Mouse (Mus musculus) brown adipose tissue, adult 24 weeks (tissue): Measurements from ENCODE around the gene Cct5. TPM values are rescaled to one million over a fixed set of nuclear protein-coding genes. Genes with fewer than 3 reads are reported as not detected.

ENCODE experiments used
- H3K27ac ChIP-seq: fragments of 200-500 bp; replicated peaks from 2 replicates; pipeline ENCODE4 v1.5.1; 2012; ENCODE audit warnings: low read depth, mild to moderate bottlenecking, low read length
- H3K4me1 ChIP-seq: fragments of 200-500 bp; 2 replicates; pipeline ENCODE4 v1.6.1; 2012; ENCODE audit warnings: low read length, mixed read lengths; ENCODE audit not compliant: control insufficient read depth, insufficient read depth, insufficient read length
- H3K4me3 ChIP-seq: fragments of 200-500 bp; 2 replicates; pipeline ENCODE4 v1.5.1; 2012; ENCODE audit warnings: low read depth, mild to moderate bottlenecking, low read length, moderate library complexity; ENCODE audit not compliant: insufficient read depth
- polyA plus RNA-seq: library from polyadenylated mRNA; stranded (reverse); fragments of >200 nt; gene quantifications from 2 replicates; pipeline ENCODE4 v1.2.4, GENCODE M21; 2012; ENCODE audit not compliant: missing spikeins, insufficient read depth, insufficient read length

Gene Cct5
- polyA plus RNA-seq, 1 experiment, result 134 TPM

DNA sequence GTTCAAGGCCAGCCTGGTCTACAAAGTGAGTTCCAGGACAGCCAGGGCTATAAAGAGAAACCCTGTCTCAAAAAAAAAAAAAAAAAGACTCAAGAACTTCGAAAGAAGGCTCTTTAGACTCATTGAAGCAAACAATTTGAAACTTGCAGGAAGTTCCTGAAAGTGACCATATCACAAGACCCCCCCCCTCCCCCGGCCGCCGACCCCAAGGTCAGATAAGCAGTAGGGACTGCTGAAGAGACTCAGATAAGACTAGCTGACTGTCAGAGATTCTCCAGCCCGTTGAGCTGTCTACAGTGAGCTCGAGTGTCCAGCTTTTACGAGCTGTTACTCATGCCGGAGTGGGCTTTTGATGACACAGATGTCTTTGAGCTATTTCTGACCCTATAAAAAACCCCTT lies 38.8 kb downstream of the Cct5 start:
- Histone ChIP-seq H3K4me3 (no peak overlapping the region), H3K4me1 (0 out of 2 replicates have a peak, but pooled peaks cover 2% of the 10 kb centered on the region), H3K27ac (no peak overlapping the region)

DNA sequence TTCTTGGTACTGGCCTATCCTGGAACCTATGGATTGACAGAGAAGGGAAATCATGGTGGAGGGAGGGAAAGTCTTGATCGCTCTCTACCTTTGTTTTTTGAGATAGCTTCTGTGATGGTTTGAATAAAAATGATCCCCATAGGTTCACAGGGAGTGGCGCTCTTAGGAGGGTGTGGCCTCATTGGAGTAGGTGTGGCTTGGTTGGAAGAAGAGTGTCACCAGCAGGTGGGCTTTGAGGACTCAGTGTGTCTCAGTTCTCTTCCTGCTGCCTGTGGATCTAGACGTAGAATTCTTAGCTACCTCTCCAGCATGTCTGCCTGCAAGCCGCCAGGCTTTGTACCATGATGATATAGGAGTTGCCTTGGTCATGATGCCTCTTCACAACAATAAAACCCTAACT lies 39.6 kb downstream of the Cct5 start:
- Histone ChIP-seq H3K4me1 (no peaks in the 10 kb centered on the region), H3K4me3 (no peak overlapping the region), H3K27ac (no peak overlapping the region)

DNA sequence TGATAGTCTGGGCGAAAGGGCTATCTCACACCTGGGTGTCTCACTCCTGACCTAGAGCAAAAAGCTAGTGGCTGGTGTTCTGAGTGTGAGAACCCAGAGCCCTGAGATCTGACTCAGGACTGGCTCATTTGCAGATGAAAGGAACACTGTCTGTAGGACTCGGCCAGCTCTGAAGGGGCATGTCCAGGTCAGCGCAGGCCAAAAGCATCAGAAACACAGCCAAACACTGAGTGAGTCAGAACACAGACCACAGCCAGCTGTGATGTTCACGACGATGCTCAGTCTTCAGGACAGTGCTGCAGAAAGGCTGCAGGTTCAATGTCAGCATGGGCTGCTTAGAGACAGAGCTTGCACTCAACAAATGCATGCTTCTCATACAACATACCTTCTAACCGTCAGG lies 40.2 kb downstream of the Cct5 start:
- H3K4me1 ChIP-seq, result no peaks in the 10 kb centered on the region
- H3K4me3 ChIP-seq, result no peak overlapping the region

GRCm38 (mm10) chr15:31554855-31555254 lies 46.7 kb downstream of the Cct5 start:
- Histone ChIP-seq H3K4me1 (no peaks in the 10 kb centered on the region), H3K4me3 (no peak overlapping the region), H3K27ac (no peak overlapping the region)

More for the DNA sequence above, 40.2 kb downstream of the Cct5 start:
- no peak overlapping the region for H3K27ac ChIP-seq

DNA sequence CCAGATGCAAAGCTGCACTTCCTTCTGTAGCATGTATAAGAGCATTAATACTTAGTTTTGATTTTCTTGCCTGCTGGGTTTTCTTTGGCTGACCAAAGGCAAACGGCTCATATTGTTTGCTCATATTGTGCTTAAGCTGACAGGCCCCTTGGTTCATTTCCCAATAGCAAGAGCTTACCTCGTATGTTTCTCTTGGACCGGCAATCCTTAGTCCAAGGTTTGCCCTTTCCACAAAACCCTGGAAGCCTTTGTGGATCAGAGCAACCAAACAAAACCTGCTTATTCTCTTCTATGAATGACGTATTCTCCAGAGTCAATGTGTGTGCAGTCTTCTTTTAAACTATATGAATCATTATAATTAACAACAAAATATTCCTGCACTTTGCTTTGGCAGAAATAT lies 51.2 kb downstream of the Cct5 start:
- Histone ChIP-seq H3K4me3 (no peak overlapping the region), H3K27ac (no peak overlapping the region), H3K4me1 (no peaks in the 10 kb centered on the region)

GRCm38 (mm10) chr15:31547421-31547820 lies 54.2 kb downstream of the Cct5 start:
- Histone ChIP-seq H3K27ac (no peak overlapping the region), H3K4me3 (no peak overlapping the region), H3K4me1 (no peaks in the 10 kb centered on the region)

- Histone ChIP-seq H3K27ac (no peak overlapping the region), H3K4me3 (no peak overlapping the region), H3K4me1 (no peaks in the 10 kb centered on the region)
Measured at GRCm38 (mm10) chr15:31546291-31546690, 55.3 kb downstream of the Cct5 start.

DNA sequence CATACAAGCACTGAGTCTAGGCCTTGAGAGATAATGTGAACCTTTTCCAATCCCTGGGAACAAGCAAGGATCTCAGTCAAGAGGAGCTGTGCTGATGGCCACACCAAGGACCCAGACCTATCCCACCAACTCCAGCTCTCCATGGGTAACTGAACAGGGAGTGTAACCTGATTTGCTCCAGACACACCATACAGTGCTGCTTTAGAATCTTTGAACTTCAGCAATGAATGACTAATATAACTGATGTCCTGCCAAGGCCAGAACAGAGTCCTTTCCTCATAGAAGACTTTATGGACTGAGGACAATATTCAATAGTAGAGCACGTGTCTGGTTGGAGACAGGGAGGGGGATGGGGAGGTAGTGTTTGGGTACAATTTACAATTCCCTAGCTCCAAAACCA lies 56.5 kb downstream of the Cct5 start:
- peaks cover 2% of the 10 kb centered on the region; the same call in 1 of the 2 replicates for H3K4me1 ChIP-seq
- H3K27ac ChIP-seq, result no peak overlapping the region
- no peak overlapping the region for H3K4me3 ChIP-seq

DNA sequence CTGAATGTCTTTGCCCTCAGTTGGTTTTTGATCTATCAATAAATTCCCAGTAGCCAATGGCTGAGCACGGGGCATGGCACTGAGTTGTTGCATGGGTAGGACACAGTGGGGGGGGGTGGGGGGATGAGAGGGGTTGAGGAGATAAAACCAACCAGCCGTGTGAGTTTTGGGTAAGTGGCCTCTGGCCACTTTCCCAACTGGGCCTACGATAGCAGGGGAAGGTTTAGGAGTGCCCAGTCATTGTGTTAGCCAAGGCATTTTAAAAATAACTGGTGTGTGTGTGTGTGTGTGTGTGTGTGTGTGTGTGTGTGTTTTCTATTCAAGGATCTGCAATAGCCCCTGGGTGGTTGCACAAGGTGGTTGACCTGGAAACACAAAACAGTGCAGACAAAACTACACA lies 58.4 kb downstream of the Cct5 start:
- Histone ChIP-seq H3K4me1 (peaks cover 2% of the 10 kb centered on the region; the same call in 1 of the 2 replicates), H3K27ac (no peak overlapping the region), H3K4me3 (no peak overlapping the region)

DNA sequence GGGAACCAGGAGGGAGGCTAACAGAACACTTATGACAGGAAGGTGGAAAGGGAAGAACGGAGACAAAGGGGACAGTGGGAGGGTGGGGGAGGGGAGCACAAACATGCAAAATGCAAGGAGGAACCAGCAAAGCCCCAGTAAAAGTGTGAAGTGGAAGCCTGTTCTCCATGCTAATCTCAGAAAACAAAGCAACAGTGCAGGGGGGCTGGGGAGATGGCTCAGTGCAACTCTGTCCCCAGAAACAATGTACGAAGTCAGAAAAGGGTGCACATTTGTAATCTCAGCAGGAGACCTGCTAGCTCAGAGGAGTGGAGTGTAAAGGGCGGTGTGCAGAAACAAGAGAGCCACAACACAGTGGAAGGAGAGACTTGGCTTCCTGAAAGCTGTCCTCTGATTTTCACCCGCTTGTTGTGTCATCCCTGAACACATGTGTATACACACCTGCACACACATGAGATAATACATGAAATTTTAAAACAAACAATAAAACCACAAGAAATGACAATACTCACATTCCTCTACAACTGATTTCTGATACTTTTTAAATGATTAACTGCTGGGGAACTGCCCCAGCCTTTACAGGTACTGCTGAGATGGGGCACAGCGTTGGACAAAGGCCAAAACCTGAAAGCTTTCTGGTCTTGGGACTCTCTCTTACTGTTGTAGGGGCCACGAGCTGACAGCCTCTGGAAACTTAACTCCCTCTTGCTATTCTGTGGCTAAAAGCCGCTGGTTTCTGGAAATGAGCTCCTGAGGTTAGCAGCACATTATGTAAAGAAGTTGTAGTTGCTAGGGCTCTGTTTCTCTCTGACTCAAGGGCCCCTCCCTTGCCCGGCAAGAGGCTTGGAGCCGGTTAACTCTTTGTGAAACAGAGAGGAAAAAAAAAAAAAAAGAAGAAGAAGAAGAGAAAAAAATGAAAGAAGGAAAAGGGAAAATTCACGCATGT lies 59.3 kb downstream of the Cct5 start:
- H3K4me3 ChIP-seq, result no peak overlapping the region
- H3K4me1 ChIP-seq, result peaks cover 2% of the 10 kb centered on the region; the same call in 1 of the 2 replicates
- H3K27ac ChIP-seq, result no peak overlapping the region

Other genes with a start within 250 kb of the Cct5 start
- gene Ankrd33b, start 234.1 kb downstream of the Cct5 start, polyA plus RNA-seq, result 0.67 and 0.91 TPM in 2 replicates
- gene Ropn1l, start 148.1 kb downstream of the Cct5 start, polyA plus RNA-seq, result 2.4 and 9.8 TPM in 2 replicates
- 24.6 and 36.6 TPM in 2 replicates for gene March6, start 70.8 kb downstream of the Cct5 start, polyA plus RNA-seq
- 45.8 and 86.8 TPM in 2 replicates for gene Cmbl, start 36.4 kb downstream of the Cct5 start, polyA plus RNA-seq
- 16.8 and 26.4 TPM in 2 replicates for gene Fam173b, start within 50 bp of the Cct5 start, polyA plus RNA-seq